Mouse (Mus musculus) frontal cortex, postnatal 10 days (tissue): Measurements from ENCODE around the gene Proser3.

ENCODE experiments used
- DNase-seq, 2 experiments: peaks; one replicate each; pipeline ENCODE4 v3.0.0; 2022; ENCODE audit warnings: low spot score in 2 of 2, mixed read lengths in 1 of 2

The Proser3 gene

DNA sequence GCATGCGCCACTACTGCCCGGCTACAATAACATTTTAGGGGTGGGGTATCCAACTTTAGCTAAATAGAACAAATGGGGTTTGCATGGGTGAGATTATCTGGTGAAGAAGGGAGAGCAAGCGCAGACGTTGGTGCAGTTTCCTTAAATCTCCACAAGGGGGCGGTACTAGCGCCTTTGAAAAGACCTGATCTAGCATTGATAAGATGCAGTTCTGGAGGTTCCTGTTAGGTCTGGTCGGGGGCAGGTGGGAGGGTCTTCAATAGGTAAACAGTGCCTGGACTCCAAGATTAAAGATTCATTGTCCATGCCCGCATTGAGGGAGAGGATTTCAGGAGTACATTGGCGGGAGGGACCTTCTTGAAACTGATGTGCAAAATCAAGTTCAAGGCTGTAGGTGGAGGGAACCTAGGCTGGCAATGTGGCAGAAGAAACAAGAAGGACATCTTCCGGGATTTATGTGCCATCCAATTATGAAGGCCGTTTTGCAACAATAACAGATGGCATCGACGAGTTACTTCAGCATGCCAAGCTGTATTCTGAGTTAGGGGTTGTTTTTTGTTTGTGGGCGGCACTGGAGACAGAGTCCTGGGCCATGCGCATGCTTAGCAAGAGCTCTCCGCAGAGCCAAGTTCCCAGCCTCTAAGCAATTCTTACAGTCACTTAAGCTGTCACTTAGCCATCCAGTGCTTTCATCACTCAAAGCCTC lies 61.7 kb downstream of the Proser3 start:
- peak in 1 of 2 experiments; percentile 51 for DNase-seq
